10 mouse cellular contexts compared by ENCODE assay signal in genomic region chr17:30681604-30682003, GRCm38 (mm10). TPM values are rescaled to one million over a fixed set of nuclear protein-coding genes. Genes with fewer than 3 reads are reported as not detected.
DNase-seq lines count a peak whose midpoint lies in the region; ATAC-seq and TF ChIP-seq lines count a peak whose summit lies in the region.
"Had no signal": no experiment of that assay in that cellular context is flagged by ENCODE, and none has a peak within 500 bp of the region (broad histone marks: within the 10 kb centered on the region; RNA-seq: fewer than 3 reads in every experiment).

No protein-coding gene starts in this region.

- H3K4me3 ChIP-seq in gastrocnemius, adult 2 months: no peak overlapping the region
- H3K4me3 ChIP-seq: embryonic facial prominence, embryonic 15.5 days; limb, embryonic 13.5 days had no signal

- peak; percentile 35 for DNase-seq in gastrocnemius, adult 2 months
- no peak for DNase-seq in gastrocnemius, postnatal 25 days
- DNase-seq in urinary bladder, adult 2 months (ENCODE audit: low spot score): peak; percentile 45
- DNase-seq in urinary bladder, postnatal 10 days (ENCODE audit: low spot score): no peak
- peak; percentile 20 to 53 for DNase-seq in cerebellum, postnatal 25 days
- peak; percentile 71 for DNase-seq in kidney, postnatal 10 days
- peak; percentile 32 to 34 for DNase-seq in thymus, adult 18-20 months

- intact Hi-C loops in gastrocnemius, adult 2 months (cut with DNase I): loop anchor here (10.0 kb wide), 1 partner anchor 127 kb away; no protein-coding TSS in a partner anchor

- peak; percentile 63; the same call in 1 of the 2 replicates for ATAC-seq in megakaryocyte-erythroid progenitor cell, adult 5-6 weeks (replicated peaks; ENCODE audit: low FRiP score, low TSS enrichment, poor library complexity, severe bottlenecking)

- peak; percentile 83 for TF ChIP-seq CTCF in gastrocnemius, adult 2 months (IDR thresholded peaks at IDR 0.05)

- H3K27ac ChIP-seq in gastrocnemius, adult 2 months: no peak overlapping the region
- H3K27ac ChIP-seq: embryonic facial prominence, embryonic 15.5 days; limb, embryonic 13.5 days had no signal

RNA-seq across cellular contexts. Expression of gene Glo1, which starts 54.9 kb away (rescaled TPM):
- 100 to 1,000 TPM; 159 to 169 TPM for total RNA-seq in gastrocnemius, adult 2 months (2021)
- total RNA-seq in gastrocnemius, postnatal 25 days (2021): 100 to 1,000 TPM; 132 to 148 TPM
- 115 and 117 TPM in 2 replicates for polyA plus RNA-seq in urinary bladder, adult 2 months (2012; rRNA removed)
- 162 and 174 TPM in 2 replicates for total RNA-seq in megakaryocyte-erythroid progenitor cell, adult 5-6 weeks (2014; fragmentation: Nextera tagmentation)
- total RNA-seq in megakaryocyte-erythroid progenitor cell, adult 5-6 weeks (2017): 182 and 194 TPM in 2 replicates

RNA-seq across cellular contexts. Expression of gene Dnah8, which starts 57.5 kb away (rescaled TPM):
- under 1 TPM in 1 of 2 experiments, not detected in 1; 0.11 TPM for total RNA-seq in gastrocnemius, adult 2 months (2021)
- total RNA-seq in gastrocnemius, postnatal 25 days (2021): under 1 TPM; 0.28 to 0.32 TPM
- polyA plus RNA-seq in urinary bladder, adult 2 months (2012; rRNA removed): 0.74 and 0.78 TPM in 2 replicates
- 49.4 and 90.6 TPM in 2 replicates for total RNA-seq in megakaryocyte-erythroid progenitor cell, adult 5-6 weeks (2014; fragmentation: Nextera tagmentation)
- 23.5 and 54.2 TPM in 2 replicates for total RNA-seq in megakaryocyte-erythroid progenitor cell, adult 5-6 weeks (2017)

Comparison
In these comparisons a context has a peak if more than half of its experiments do, and no peak if none do; other contexts are left out.
1. DNase-seq: peak in gastrocnemius, adult 2 months (single experiment), urinary bladder, adult 2 months (single experiment), cerebellum, postnatal 25 days (2 of 2), kidney, postnatal 10 days (single experiment) and thymus, adult 18-20 months (2 of 2); none in gastrocnemius, postnatal 25 days (single experiment) and urinary bladder, postnatal 10 days (single experiment).
2. RNA of gene Dnah8, which starts 57.5 kb away (total RNA-seq): 23.5 to 90.6 TPM in megakaryocyte-erythroid progenitor cell, adult 5-6 weeks; 0.28 to 0.32 TPM in gastrocnemius, postnatal 25 days and 0.11 TPM in gastrocnemius, adult 2 months; every median in the first group is over 10 times any median in the second.